Mouse (Mus musculus) cerebellum, adult 8-10 months (tissue): ENCODE measurements at regions not wholly inside any gene's neighbourhood (a gene's known extent, or its start where the extent isn't known, plus 50 kb on each side); places are given as distances from the start of the nearest gene placed in this dataset.

Experiments
- DNase-seq: peaks from one replicate; pipeline ENCODE4 v3.0.0; 2022

- DNase-seq: peak; percentile 17
These were observed 2631.2 kb upstream of the 5930422O12Rik start for GRCm38 (mm10) chr8:30797341-30797740.

- DNase-seq: no peak
These were observed 2611.5 kb upstream of the 5930422O12Rik start for GRCm38 (mm10) chr8:30817028-30817427.

- no peak for DNase-seq
These were observed 2605.5 kb upstream of the 5930422O12Rik start for GRCm38 (mm10) chr8:30822835-30823587.

- no peak for DNase-seq
These were observed 2604.9 kb upstream of the 5930422O12Rik start for GRCm38 (mm10) chr8:30823588-30823938.

GRCm38 (mm10) chr8:30826021-30826420 lies 2602.5 kb upstream of the 5930422O12Rik start:
- DNase-seq: no peak

- DNase-seq: no peak
These were observed 2590.5 kb upstream of the 5930422O12Rik start for GRCm38 (mm10) chr8:30838056-30838455.

GRCm38 (mm10) chr8:30840064-30840463 lies 2588.4 kb upstream of the 5930422O12Rik start:
- DNase-seq: peak; percentile 36

- DNase-seq: no peak
These were observed 2565.5 kb upstream of the 5930422O12Rik start for GRCm38 (mm10) chr8:30863017-30863416.

- DNase-seq: no peak
These were observed 2522.3 kb upstream of the 5930422O12Rik start for GRCm38 (mm10) chr8:30906044-30906695.

GRCm38 (mm10) chr8:30913664-30914063 lies 2514.8 kb upstream of the 5930422O12Rik start:
- DNase-seq: no peak

- DNase-seq: no peak
These were observed 2513.4 kb upstream of the 5930422O12Rik start for GRCm38 (mm10) chr8:30915127-30915526.

- DNase-seq: no peak
These were observed 2512.8 kb upstream of the 5930422O12Rik start for GRCm38 (mm10) chr8:30915601-30916171.

GRCm38 (mm10) chr8:30916184-30916751 lies 2512.2 kb upstream of the 5930422O12Rik start:
- peak; percentile 4 for DNase-seq

GRCm38 (mm10) chr8:30921451-30921850 lies 2507.1 kb upstream of the 5930422O12Rik start:
- no peak for DNase-seq

- DNase-seq: peak; percentile 56
These were observed 2505.0 kb upstream of the 5930422O12Rik start for GRCm38 (mm10) chr8:30923301-30924159.

GRCm38 (mm10) chr8:30924160-30924534 lies 2504.4 kb upstream of the 5930422O12Rik start:
- DNase-seq: no peak

GRCm38 (mm10) chr8:30924656-30925055 lies 2503.9 kb upstream of the 5930422O12Rik start:
- no peak for DNase-seq

- no peak for DNase-seq
These were observed 2490.9 kb upstream of the 5930422O12Rik start for GRCm38 (mm10) chr8:30937449-30938075.

GRCm38 (mm10) chr8:30940901-30941300 lies 2487.6 kb upstream of the 5930422O12Rik start:
- DNase-seq: no peak

- no peak for DNase-seq
These were observed 2486.9 kb upstream of the 5930422O12Rik start for GRCm38 (mm10) chr8:30941511-30942175.
